Mouse (Mus musculus) splenic B cell, adult 2 months (primary cell): ENCODE results near the gene Olfr288.
A peak's percentile ranks its signal among the peaks of the same experiment; 100 is the strongest.

Experiments
- DNase-seq: peaks from one replicate; pipeline ENCODE4 v3.0.0-alpha.2; 2011; ENCODE audit warnings: low read depth, low spot score
- H3K27me3 ChIP-seq: 2 replicates; pipeline ENCODE4 v1.6.1; 2012; ENCODE audit warnings: mild to moderate bottlenecking, low read length, moderate library complexity, mixed read lengths; ENCODE audit not compliant: control insufficient read depth, poor library complexity, insufficient read depth, severe bottlenecking
- H3K36me3 ChIP-seq: 2 replicates; pipeline ENCODE4 v1.6.1; 2012; ENCODE audit warnings: mild to moderate bottlenecking, low read length, moderate library complexity, mixed read lengths; ENCODE audit not compliant: control insufficient read depth, poor library complexity, insufficient read depth, severe bottlenecking

Gene Olfr288

DNA sequence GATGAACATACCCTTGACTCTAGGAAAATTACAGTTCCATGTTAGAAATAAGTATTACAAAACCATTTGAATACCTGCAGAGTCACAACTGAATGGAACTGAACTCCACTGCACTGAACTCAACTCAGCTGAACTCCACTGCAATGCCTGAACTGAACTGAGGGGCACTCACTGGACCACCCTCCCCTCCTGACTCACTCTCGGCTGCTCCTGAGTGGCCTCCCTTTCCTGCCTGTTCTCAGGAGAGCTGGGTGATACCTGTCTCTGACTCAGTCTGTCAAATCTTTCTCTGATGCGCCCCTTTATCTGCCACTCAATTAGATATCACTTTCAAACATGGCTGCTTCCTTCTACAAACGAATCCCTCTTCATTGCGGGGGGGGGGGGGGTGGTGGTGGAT, 41.2 kb downstream of the Olfr288 start:
- H3K36me3 ChIP-seq, result no peaks in the 10 kb centered on the region
- 0 out of 2 replicates have a peak, but pooled peaks cover 2% of the 10 kb centered on the region for H3K27me3 ChIP-seq
- no peak for DNase-seq

DNA sequence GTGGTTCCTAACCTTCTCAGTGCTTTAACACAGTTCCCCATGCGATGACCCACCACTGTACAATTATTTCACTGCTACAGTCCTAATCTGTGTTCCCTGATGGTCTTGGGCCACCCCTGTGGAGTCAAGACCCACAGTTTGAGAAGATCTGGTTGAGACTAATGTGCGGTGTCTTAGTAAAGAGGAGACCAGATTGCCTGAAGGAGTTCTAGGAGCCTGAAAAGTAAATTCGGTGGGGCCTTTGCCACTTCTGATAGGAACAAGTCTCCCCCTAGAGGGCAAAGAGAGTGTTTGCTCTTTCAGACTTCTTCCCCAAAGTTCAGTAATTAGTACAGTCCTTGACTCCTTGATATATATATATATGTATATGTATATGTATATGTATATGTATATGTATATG, 41.7 kb downstream of the Olfr288 start:
- no peaks in the 10 kb centered on the region for H3K36me3 ChIP-seq
- peak; percentile 71 for DNase-seq
- 0 out of 2 replicates have a peak, but pooled peaks cover 2% of the 10 kb centered on the region for H3K27me3 ChIP-seq

DNA sequence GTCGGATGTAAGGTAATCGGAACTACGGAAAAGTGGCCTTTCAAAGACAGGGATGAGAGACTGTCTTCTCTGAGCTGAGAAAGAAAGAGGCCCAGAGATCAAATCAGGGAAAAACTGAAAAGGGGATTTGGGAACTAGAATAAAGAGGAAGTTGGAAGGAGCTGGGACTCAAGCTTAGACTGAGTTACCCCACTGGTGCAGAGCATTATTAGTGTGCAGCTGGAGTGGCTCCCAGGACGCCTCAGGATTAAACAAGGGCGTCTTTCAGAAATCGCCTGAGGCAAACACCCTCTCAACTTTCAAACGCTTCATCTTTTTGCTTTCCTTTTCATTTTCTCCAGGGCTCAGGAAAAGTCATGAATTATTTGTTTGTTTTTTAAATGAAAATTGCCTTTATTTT, 42.4 kb downstream of the Olfr288 start:
- Histone ChIP-seq H3K27me3 (0 out of 2 replicates have a peak, but pooled peaks cover 2% of the 10 kb centered on the region), H3K36me3 (no peaks in the 10 kb centered on the region)
- no peak for DNase-seq

DNA sequence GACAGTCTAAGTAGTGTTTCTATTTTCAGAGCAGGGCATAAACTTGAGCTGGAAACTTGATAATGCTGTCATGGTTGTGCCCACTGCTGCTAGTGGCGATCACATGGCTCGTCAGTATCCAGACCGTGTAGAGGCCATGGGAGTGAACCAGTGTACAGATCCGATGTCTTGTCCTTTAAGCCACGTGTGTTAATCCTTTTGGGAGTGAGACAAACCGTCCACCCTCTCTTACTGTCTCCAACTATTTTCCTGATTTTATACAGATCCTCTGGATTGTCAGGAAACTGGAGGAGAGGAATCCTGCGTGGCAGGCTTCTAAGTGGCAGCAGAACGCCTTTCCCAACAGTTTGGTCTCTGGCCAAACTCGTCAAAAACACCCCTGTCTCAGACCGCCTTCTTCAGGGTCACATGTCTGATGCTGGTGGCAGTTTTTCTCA, 46.2 kb downstream of the Olfr288 start:
- Histone ChIP-seq H3K27me3 (0 out of 2 replicates have a peak, but pooled peaks cover 1% of the 10 kb centered on the region), H3K36me3 (no peaks in the 10 kb centered on the region)
- DNase-seq, result no peak

DNA sequence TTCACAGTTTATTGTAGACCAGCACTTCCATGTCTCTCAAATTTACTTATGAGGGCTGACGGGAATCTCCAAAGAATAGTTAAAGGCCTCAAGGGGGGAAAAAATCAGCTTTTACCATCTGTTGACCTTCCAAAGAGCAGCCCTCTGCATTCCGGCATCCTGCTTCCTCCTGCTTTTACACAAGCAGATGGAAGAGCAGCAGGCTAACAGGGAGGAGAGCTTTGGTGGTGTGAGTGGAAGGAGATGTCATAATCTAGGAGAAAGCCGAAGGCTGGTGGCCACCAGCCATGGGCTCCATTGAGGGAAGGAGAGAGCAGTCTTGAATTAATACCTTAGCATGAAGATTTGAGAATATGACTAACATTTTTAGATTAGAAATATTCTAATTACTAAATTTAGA, 47.0 kb downstream of the Olfr288 start:
- Histone ChIP-seq H3K27me3 (no peaks in the 10 kb centered on the region), H3K36me3 (no peaks in the 10 kb centered on the region)
- no peak for DNase-seq

DNA sequence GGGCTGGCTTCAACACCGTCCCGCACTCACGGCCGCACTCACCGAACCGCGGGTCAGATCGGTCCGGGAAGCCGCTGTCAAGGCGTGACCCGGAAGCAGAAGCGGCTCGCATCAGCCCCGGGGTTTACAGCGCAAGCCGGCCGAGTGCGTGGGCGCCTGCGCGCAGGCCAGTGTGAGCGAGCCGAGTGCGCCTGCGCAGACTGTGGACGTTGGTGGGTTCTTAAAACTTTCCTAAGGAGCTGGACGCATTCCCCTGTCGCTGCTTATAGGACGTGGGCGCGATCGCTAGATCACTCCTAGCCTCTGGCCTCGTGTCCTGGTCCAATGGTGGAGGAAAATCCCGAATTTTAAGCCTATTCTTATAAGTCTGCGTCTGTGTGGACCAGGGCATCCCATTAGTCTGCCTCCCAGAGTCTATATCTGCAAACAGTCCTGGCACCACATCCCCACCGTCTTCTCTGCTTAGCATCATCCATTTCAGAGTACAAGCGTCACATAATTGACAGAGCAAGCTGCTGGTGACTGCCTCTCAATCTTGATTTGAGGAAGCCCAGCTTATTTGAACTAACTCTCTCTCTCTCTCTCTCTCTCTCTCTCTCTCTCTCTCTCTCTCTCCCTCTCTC, 49.7 kb downstream of the Olfr288 start:
- peaks cover 2% of the 10 kb centered on the region; the same call in 1 of the 2 replicates for H3K36me3 ChIP-seq
- no peaks in the 10 kb centered on the region for H3K27me3 ChIP-seq
- peak; percentile 94 for DNase-seq

DNA sequence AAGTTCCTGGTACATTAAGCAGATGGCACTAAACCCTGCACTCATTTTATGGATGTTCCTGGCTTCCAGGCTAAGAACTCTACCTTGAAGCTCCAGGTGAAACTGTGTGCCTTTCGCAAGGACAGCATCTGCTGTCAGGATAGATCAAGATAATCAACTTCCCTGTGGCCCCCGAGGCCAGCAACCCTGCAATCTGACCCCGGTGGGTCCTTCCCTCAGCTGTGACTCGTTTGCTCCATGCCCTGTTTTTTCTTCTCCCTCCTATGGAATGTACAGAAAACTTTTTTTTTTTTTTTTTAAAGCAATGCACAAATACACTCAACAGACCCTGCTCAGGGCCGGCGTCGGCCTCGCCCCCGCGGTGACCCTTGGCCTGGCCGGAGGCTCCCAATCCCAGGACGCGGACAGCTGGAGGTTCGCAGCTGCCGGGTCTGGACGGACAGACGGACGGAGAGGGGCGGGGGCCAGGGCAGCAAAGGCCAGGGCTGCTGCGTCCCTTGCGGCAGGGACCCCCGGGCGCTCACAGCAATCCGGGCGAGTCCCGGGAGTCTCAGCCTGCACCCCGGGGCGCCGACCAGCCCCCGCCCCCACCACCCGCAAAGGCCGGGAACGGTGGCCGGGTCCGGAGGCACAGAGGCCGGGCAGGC, 50.4 kb downstream of the Olfr288 start:
- no peak for DNase-seq
- Histone ChIP-seq H3K27me3 (no peaks in the 10 kb centered on the region), H3K36me3 (peaks cover 2% of the 10 kb centered on the region; the same call in 1 of the 2 replicates)

DNA sequence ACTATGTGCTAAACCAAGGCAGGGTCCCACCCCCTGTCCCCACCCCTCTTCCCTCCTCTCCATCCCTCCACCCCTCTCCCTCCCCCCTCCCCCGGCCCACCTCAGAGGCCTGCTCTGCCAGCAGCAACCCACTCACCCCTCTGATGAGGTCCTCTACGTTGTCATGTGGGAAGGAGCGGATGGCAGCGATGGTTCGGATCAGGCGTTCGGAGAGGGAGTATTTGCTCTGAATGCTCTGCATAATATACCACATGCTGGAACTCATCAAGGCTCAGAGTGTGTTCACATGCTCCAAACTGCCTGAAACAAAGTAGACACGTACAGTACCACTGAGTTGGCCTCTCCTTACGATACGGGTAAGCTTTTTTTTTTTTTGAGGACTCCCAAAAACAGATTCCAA, 52.8 kb downstream of the Olfr288 start:
- DNase-seq, result no peak
- H3K36me3 ChIP-seq, result peaks cover 2% of the 10 kb centered on the region; the same call in 1 of the 2 replicates
- no peaks in the 10 kb centered on the region for H3K27me3 ChIP-seq

DNA sequence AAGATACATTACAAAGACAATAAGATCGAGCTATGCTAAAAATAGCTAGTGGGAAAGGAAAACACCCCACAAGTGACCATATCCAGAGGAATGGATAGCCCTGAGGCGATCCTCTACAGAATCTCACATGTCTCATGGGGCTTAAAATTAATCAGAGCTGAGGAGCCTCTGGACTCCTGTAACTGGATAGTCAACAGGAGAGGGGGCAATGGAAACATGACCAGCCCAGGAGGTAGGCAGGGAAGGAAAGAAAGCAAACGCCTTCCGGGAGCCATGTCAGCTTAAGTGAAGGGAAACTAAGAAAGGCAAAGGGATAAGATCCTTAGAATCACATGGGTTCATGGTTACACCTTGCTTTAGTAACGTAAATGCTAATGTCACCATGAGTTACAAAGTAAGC, 54.5 kb downstream of the Olfr288 start:
- Histone ChIP-seq H3K36me3 (peaks cover 2% of the 10 kb centered on the region; the same call in 1 of the 2 replicates), H3K27me3 (no peaks in the 10 kb centered on the region)
- no peak for DNase-seq

DNA sequence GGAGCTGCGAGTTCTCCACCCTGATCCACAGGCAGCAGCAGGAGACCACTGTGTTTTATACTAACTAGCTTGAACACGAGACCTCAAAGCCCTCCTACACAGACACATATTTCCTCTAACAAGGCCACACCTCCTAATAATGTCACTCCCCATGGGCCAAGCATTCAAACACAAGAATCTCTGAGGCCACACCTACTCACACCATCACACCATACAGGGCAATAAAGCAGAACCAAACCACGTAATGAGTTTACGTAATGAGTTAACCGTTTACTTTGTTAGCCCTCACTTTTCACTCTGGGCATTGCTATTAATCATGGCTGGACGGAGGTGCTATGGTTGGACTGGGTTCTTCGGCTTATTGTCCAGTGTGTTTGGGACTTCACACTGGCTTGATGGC, 55.6 kb downstream of the Olfr288 start:
- Histone ChIP-seq H3K27me3 (no peaks in the 10 kb centered on the region), H3K36me3 (peaks cover 4% of the 10 kb centered on the region)
- DNase-seq, result no peak

DNA sequence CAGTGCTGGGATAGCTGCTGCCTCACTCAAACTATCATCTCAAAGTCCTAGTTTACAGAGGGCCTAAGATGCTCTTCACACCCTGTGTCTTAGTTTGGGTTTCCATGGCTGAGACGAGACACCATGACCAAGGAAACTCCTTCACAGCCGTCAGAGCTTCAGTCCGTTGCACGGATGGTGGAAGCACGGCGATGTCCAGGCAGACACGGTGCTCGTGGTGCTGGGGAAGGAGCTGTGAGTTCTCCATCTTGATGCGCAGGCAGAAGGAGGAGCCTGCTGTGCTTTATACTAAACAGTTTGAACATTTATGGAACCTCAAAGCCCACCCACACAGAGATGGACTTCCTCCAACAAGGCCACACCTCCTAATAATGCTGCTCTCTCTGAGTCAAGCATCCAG, 58.5 kb downstream of the Olfr288 start:
- peaks cover 3% of the 10 kb centered on the region for H3K36me3 ChIP-seq
- H3K27me3 ChIP-seq, result no peaks in the 10 kb centered on the region
- DNase-seq, result no peak
